Mouse (Mus musculus): ENCODE data around the gene Ackr3.

The Ackr3 gene

DNA sequence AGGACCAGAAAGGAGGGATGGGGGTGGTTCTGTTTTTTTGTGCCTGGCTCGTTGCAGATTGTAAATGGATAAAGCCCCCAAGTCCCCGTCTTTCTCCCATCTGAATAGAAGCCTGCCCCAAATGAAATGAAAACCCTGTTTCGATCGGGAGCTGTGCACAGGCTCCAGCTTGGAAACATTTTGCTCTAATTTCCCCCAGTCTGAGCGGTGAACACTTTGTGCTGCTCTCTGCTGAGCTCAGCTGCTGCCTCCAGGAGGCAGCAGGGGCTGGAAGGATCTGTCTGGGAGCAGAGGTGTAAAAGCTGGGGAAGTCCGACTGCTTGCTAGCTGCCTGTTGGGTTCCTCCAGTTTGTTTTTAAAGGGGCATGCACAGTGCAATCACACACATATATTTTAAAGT is 1.4 kb downstream of the Ackr3 start:
- DNase-seq, result no peak

DNA sequence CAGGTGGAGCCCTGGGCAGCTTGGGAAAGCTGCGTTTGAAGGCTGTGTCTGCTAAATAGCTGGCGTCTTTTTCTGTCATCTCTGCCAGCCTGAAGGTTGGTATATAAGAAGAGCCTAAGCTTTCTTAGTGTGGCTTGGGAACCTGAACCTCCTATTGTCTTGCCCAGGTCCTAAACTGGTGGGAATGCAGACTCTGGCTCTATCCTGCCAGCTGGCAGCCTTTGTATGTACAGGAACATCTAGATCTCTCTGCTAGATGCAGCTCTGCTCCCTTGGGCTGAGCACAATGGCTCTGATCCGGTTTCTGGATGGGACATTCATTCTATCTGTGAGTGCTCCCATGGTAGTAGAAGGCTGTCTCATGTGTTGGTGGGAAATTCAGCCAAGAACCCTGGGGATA is 2.9 kb downstream of the Ackr3 start:
- DNase-seq, result no peak

DNA sequence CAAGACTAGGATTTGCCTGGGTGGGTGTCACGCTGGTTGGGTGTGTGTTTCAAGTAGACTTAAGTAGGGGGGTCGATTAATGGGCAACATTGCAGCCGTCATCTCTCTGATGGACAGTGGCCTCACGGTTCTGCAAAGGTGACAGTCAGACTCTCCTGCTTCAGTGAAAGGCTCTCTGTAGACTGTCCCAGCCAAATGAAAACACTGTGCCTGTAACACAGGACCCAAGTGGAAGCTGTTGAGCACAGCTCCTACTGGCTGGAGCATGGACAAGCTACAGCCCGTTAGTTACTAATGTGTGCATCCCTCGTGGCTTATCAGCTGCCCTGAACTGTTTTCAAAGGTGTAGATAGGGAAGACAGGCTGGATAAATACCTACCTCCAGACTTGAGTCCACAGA is 3.5 kb downstream of the Ackr3 start:
- DNase-seq, result no peak

DNA sequence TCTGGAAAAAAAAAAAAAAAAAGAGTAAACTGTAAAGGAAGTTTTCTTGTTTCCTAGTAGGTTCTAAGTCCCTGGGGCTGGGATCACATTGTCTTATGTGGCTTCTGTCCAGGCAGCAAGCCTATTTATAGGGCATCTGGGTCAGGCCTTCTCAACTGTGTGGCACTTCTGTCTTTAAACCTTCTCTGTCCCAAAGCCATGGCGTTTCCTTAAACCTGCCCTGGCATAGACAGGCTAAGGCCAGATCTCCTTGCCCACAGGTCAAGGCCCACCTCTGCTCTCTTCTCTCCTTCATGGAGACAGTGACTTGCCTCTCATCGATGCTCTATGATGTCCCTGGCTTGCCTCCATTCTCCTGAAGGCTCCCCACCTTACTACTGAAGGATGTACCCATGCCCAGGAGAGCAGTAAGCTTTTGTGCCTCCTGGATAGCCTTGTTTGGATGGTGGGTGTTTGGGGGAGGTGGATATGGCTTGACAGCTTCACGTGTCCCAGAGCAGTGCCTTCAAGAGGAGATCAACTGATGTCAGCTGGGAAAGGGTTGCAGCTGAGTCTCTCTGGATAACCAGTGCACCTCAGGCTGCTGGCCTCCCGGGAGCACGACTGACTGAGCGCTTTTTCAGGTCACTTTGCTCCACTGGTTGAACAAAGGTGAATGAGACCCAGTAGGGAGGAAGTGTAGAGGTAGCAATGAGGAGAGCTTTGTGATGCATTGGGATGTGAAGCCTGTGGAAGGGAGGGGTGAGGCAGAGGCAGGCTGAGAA is 4.1 kb downstream of the Ackr3 start:
- DNase-seq, result no peak

DNA sequence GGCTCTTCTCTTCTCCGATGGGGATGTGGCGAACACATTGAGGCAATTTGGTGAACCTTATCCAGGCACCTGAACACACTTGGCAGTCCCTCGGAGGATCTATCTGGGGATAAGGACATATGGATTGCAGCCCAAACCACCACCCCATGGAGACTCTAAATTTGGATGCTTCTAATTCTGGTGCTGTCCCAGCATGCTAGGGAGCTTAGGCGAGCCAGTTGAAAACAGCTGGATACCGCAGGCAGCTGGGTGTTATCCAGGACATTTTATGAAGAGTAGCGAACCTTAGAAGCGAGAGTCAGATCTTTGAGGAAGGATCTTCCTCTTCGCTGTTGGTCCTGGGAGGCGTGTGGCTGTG is 4.7 kb downstream of the Ackr3 start:
- DNase-seq, result no peak

DNA sequence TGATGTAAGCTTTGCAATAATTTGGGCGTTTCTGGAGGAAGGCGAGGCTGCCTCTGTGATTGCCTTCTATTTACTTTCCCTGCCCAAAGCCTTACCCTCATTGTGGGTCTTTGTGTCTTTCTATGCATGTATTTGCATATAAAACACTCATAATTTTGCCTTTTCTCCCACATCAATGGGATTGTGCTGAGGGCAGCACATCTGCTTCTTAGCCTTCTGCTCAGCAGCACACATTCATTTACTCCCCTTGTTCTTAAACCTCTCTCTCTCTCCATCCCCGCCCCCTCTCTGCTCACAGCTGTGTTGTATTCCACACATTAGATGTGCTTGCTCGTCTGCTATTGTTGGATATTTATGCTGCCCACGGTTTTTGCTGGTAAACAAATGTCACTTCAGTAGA is 5.3 kb downstream of the Ackr3 start:
- no peak for DNase-seq

DNA sequence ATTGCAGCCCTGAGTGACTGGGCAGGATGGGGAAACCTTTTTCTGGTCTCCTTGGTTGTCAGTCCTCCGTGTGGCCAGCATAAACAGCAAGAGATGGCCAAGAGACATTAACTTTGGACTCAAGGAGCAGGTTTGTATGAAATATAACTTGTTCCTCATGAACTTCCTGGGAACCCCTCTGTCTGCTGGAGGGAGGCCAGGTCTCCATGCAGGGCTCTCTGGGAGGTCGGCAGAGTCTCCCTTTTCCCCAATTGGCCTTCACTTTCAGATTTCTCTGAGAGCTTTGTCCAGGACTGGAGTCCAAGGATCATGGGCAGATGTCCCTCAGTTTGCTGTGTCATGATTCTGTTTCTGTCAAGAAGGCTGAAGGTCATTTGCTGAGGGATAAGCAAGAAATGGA is 6.0 kb downstream of the Ackr3 start:
- DNase-seq, result no peak

DNA sequence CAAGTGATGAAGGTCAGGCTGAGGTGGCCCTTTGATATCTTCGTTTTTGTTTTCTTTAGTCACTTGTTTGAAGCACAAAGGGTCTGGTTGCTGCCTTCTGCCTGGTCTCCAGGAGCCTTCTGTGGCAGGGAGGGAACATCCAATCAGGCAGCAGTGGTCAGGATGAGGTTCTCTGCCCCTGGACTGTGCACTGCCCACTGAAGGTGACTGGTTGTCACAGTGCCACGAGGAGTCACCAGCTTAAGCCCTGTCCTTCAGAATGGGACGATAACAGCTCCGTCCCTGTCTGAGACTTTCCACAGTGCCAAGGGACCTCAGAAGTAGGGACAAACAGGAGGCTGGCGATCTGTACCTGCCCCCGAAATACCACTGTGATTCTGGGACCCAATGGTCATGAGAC is 6.6 kb downstream of the Ackr3 start:
- DNase-seq, result no peak

DNA sequence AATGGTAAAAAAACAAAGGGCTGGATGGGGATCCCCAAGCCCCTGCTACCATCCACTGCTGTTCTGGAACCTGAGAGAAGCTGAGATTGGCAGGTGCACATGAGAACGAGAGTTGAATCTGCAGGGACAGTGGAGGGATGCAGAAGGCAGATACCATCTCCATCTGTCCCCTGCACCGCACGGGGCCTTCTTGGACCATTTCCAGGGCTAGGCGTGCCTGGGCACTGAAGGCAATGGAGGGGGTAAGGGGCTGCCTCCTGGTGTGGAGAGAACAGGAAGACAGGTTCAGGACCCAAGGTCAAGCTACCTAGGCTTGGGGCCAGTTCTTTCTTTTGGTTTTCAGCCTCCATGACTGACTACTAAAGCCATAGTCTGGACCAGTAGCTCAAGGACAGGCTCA is 7.0 kb downstream of the Ackr3 start:
- no peak for DNase-seq

DNA sequence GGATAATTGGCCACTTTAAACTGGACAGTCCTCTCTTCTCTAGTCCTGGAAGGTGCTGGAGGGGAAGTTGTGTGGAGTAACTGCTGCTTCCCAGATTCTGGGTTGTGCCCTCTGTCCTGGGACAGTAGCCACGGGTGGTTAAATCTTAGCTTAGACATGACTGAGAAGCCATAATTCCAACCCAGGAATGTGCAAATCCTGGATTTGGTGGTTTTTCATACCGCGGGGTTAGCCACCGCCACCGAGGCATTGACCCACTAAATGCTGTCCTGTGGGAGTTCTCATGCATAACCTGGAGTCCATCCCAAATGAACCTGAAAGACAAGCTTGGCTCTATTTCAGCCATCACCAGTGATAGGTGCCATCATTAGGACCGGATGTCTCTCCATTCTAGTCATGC is 8.6 kb downstream of the Ackr3 start:
- no peak for DNase-seq

DNA sequence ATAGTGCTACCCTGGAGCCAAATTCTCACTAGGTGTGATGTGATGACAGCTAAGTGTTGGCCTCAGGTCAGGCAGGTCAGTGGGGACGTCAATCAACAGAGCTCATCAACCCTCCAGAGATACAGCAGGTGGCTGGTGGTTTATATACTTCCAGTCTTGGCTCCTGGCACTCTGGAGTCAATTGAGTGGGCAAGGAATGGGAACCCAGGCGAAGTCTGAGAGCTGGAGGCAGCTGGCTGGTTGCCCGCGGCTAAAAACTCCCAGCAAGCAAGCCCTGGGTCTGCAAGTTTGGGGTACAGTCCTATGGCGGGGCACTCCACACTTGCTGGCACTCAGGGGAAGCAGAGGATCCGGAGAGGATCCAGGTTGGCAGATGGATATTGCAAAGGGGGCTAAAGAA is 9.1 kb downstream of the Ackr3 start:
- DNase-seq, result no peak

DNA sequence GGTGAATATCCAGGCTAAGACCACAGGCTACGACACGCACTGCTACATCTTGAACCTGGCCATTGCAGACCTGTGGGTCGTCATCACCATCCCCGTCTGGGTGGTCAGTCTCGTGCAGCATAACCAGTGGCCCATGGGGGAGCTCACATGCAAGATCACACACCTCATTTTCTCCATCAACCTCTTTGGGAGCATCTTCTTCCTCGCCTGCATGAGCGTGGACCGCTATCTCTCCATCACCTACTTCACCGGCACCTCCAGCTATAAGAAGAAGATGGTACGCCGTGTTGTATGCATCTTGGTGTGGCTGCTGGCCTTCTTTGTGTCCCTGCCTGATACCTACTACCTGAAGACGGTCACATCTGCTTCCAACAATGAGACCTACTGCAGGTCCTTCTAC is 10.2 kb downstream of the Ackr3 start:
- DNase-seq, result no peak

DNA sequence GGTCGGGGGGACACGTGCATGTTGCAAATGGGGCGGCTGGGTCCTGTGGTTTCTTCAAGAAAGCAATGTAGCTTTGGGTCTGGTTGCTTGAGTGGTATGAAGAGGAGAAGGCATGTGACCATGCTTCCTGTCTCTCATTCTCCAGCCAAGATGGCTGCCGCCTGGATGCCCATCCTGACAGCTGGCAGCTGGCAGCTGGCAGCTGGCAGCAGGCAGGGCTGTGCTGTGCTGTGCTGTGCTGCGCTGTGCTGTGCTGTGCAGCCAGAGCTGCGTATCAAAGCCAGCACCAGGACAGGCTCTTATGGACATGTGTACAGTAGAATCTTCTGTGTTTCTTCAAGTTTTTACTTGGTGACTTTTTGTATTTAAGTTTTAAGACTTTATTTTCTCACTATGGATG is 11.1 kb downstream of the Ackr3 start:
- no peak for DNase-seq

DNA sequence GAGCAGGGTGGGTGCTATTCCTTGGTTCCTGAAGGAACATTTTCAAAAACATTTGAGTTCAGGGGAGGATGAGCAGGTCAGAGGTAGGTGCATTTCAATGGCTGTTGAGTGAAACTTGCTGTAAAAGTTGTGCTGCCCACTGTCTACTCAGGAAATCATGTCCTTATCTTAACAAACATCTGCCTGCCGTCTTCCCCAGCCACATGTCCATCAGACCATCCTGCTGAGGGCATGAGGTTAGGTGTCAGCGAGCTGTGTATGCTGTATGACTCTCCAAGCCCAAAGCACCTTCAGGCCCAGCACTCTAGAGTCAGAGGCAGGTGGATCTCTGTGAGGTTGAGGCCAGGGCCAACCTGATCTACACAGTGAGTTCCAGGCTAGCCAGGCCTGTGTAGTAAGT is 12.1 kb downstream of the Ackr3 start:
- DNase-seq, result no peak

DNA sequence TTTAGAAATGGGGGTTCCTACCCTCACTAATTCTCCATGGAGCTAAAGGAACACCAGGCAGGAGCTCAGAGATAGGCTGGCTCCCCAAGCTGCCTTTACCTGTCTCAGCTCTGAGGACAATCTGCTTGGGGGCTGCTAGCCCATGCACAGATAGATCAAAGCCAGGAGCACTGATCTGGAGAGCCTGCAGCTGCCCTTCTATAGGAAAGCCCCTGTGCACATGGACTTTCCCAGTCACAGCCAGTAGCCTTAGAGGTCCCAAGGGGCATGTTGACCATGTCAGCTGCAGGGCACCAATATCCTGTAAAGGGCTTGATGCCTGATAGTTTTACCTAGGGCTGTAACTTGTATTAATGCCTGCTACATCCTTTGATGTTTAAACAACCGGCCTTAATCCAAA is 12.6 kb downstream of the Ackr3 start:
- no peak for DNase-seq

DNA sequence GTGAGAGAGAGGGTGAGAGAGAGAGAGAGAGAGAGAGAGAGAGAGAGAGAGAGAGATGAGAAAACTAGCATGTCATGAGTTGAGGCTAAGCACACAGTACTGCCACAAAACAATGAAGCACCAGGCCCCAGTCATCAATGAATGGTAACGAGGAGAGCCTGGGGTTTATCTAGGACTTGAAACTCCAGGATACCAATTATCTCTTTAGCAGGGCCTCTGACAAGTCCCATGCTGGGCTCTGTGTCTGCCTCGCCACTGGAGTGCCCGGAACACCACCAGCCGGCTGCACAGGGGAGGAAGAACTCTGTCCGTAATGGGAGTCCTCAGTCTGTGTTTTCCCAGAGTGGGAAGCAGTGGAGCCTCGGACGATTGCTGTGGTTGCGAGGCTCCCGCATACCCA is 16.5 kb downstream of the Ackr3 start:
- no peak for DNase-seq

DNA sequence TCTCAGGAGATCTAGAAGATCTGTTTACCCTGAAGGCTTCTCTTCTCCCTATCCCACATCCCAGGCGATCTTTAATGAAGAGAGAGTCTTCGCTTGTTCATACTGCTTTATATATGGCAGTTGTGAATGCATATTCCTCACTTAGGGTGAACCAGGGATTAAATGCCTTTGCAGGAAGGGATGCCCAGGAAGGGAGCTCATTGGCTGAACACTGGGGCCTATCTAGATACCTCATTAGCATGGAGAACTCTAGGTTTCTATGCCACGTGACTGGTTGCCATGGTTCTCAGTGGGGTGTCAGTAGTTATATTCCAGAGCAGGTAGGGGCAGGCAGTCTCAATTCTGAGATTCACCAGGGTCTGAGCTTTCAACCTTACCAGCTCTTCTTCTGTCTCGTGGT is 17.1 kb downstream of the Ackr3 start:
- no peak for DNase-seq

DNA sequence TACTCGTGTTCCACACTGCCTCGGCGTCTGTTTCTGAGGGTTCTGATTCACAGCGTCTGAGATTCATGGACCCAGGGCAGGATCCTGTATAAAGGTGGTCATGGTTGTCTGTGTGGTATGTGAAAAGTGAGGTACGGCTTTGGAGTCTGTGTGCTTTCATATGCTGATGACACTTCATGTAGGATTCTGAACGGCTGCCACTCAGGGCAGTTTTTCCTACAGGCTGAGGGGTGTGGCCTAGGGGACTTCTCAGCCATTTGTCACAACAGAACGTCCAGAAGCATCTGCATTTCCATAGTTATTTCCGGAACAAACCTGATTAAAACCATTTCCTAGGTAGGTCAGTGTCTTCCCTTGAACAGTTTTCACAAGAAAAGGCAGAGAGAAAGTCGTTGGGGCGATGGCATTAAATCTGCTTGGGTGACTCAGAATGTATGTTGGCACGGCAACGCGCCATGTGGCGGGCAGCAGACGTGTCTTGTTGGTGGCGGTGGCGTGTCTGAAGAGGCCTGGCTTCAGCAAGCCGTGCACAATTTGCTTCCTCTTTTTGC is 18.1 kb downstream of the Ackr3 start:
- no peak for DNase-seq

DNA sequence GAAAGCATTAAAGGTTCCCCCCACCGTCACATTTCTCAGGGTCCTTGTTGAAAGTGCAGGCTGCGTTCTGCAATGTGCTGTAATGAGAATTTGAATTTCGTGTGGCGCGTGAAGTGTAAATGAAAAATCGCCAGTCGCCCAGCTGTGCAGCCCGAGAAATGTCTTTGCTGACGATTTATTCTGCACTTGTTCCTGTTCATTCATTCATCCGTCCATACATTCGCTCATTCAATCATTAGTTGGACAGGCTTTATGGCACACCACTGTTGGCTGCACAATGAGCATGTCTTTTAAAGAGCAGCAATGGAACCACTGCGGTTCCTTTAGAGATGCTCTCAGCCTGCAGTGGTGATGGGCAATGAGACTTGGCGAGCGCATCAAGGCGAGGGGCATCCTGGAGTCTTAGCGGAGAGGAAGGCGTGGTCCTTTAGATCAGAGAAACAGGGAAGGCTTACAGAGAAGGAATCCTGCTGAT is 18.7 kb downstream of the Ackr3 start:
- DNase-seq, result no peak

DNA sequence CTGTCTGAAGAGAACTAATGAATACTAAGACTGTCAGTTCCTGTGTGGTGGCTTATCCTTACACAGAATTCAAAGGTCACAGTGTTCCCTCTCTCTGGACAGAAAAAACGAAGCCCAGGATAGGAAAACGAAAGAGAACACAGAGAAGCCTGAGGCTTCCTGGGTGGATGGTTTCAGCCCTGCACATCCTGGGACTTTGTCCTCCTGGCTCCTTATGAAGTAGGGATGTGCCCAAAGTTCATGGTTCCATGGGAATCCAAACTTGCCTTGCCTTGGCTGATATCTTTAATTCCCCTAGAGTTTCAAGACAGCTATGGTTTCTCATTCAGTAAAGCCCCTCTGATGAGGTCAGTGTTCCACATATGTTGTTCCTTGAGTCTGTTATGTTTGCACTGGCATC is 19.2 kb downstream of the Ackr3 start:
- no peak for DNase-seq

DNA sequence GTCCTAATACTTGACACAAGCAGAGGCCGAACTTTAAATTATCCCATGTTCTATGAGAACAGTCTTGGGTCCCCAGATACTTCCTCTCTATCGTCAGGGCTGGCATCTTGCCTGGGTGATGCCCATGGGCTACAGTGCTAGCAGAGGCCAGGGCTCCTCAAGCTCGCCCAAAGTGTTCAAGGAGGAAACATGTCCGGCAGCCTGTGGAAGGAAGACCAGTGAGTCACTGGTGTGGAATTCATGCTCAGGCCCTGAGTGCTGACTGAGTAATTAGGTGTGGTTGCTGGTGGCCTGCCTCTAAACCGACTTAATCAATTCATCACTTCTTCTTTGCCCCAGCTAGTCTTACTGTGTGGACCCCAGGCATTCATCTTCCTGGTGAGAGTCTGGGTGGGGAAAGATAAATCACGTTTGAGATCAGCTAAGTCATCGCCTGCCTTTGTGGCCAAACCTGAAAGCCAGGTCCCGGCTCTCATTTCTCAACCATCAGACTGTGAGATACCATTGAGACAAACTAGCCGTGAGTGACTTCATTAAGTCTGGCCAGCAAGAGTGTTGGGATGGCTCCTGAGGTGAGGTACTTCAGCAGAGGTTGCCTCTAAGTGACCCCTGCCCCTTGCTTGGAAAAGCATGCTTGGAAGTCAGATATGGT is 21.9 kb downstream of the Ackr3 start:
- DNase-seq, result no peak

DNA sequence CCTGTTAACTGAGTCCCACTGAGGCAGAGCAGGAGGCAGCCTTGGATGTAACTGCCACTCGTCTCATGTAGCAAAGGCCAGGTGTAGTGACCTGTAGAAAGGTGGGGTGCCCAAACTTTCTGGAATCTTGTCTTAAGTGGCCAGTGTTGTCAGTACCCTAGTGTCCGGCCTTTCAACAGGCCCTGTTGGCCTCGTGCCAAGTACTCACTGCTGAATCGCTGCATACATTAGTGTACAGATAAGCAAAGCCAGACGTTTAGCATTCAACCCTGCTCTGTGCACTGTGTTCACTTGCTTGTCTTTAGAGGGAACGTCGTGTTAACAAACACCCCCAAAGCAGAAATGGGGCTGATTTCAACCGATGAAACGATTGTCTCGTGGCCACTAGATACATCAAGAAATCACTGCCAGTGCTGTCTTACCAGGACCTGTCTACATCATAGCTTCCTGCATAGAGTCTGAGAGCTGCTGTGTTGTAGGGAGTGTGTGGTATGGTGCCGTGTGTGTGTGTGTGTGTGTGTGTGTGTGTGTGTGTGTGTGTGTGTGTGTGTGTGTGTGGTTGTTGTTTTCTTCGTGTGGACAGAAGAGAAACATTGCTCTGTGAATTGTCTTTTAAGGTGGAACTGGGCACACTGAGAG is 24.0 kb downstream of the Ackr3 start:
- no peak for DNase-seq

DNA sequence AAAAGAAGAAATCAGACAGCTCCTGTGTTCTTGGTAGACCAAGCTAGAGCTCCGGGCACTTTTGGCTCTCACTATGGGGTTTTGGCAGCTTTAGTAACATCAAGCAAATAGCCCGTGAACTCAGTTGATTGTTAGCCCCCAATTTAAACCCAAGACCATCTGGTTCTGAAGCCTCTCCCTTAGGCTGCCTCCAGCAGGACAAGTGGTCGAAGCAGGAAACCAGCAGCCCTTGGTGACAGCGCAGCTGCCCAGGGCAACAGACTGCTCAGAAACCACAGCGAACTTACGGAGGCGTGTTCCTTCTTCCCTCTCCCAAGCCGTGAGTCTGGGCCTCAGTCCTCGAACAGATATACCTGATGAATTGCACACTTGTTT is 24.5 kb downstream of the Ackr3 start:
- DNase-seq, result no peak

DNA sequence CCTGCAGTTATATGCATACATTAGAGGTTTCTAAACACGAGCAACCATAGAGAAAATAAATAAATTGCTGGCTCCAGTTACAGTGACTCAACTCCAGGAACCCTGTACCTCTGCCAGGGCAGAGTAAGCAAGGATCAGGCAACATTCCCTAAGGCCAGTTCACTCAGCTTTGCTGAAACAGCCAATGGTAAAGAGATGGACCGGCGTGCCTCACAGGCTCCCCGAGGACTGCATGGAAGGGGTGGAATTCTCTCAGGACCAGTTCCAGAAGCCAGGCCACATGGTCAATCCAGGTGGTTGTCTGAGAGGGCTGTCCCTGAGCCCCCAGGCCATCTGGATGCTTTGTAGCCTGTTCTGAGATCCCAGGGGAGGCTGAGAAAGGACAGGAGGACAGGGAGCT is 26.8 kb downstream of the Ackr3 start:
- no peak for DNase-seq

All from cerebellum, adult 9-10 months (tissue).